In the genomic region with DNA sequence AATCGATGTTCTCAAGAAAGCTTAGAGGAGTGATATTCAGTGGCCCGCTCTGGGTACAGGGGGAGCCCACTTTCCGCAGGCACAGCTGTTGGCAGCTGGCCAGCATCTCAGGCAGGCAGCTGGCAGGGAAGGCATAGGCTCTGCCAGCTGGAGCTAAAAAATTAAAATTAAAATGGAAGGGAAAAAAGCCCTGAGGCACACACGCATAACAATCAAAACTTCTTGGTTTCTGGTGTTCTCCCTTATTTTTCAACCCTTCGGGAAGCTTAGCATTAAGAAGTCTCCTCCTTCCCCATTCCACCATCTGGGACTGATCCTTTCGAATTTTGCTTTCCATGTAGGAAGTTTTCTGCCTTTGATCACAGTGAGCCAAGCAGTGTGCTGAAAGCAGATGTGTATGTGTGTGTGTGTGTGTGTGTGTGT, we compare ENCODE assay signal across 8 mouse cellular contexts.
DNase-seq lines count a peak whose midpoint lies in the region; ATAC-seq and TF ChIP-seq lines count a peak whose summit lies in the region.

No protein-coding gene starts in this region.

- H3K9ac ChIP-seq in hindbrain, embryonic 11.5 days (ENCODE audit: low read depth, low read length): no peak overlapping the region
- no peak overlapping the region for H3K9ac ChIP-seq in forebrain, embryonic 14.5 days (ENCODE audit: low read length)
- no peak overlapping the region for H3K9ac ChIP-seq in hindbrain, postnatal 0 days (replicated peaks; ENCODE audit: low read length)
- H3K9ac ChIP-seq in midbrain, postnatal 0 days (replicated peaks; ENCODE audit: low read length, poor library complexity, severe bottlenecking): no peak overlapping the region

- ATAC-seq in hindbrain, embryonic 11.5 days (ENCODE audit: low FRiP score): 0 out of 2 replicates have a peak, but pooled peaks have one; percentile 38
- peak; percentile 95 for ATAC-seq in forebrain, embryonic 14.5 days
- 0 out of 2 replicates have a peak, but pooled peaks have one; percentile 63 for ATAC-seq in hindbrain, postnatal 0 days
- ATAC-seq in midbrain, postnatal 0 days (ENCODE audit: low FRiP score): peak; percentile 54; the same call in 1 of the 2 replicates
- no peak for ATAC-seq in inflammation-experienced regulatory T-cells, adult 6 months

- H3K27ac ChIP-seq in hindbrain, embryonic 11.5 days (ENCODE audit: low read depth, low read length): no peak overlapping the region
- no peak overlapping the region for H3K27ac ChIP-seq in hindbrain, embryonic 10.5 days
- H3K27ac ChIP-seq in forebrain, embryonic 14.5 days (ENCODE audit: low read depth, low read length): no peak overlapping the region
- no peak overlapping the region for H3K27ac ChIP-seq in hindbrain, postnatal 0 days
- no peak overlapping the region for H3K27ac ChIP-seq in midbrain, postnatal 0 days (ENCODE audit: low read depth, low read length)

- no peaks in the 10 kb centered on the region for H3K36me3 ChIP-seq in hindbrain, embryonic 11.5 days (ENCODE audit: control insufficient read depth, insufficient read depth, low read length)
- no peaks in the 10 kb centered on the region for H3K36me3 ChIP-seq in hindbrain, embryonic 10.5 days
- no peaks in the 10 kb centered on the region for H3K36me3 ChIP-seq in forebrain, embryonic 14.5 days (ENCODE audit: control insufficient read depth, insufficient read depth, low read length)
- H3K36me3 ChIP-seq in hindbrain, postnatal 0 days (ENCODE audit: insufficient read depth, low read length): no peaks in the 10 kb centered on the region
- no peaks in the 10 kb centered on the region for H3K36me3 ChIP-seq in midbrain, postnatal 0 days (ENCODE audit: insufficient read depth, low read length)

- 78% methylated on average over 6 of the region's 6 CpGs for WGBS in hindbrain, embryonic 11.5 days
- WGBS in hindbrain, embryonic 10.5 days: 82% methylated on average over 6 of the region's 6 CpGs
- WGBS in forebrain, embryonic 14.5 days: 20% methylated on average over 6 of the region's 6 CpGs
- 24% methylated on average over 6 of the region's 6 CpGs for WGBS in hindbrain, postnatal 0 days
- 28% methylated on average over 6 of the region's 6 CpGs for WGBS in midbrain, postnatal 0 days

- H3K4me1 ChIP-seq in hindbrain, embryonic 11.5 days (replicated peaks; ENCODE audit: control insufficient read depth, insufficient read depth, low read length): no peaks in the 10 kb centered on the region
- H3K4me1 ChIP-seq in hindbrain, embryonic 10.5 days (replicated peaks): no peaks in the 10 kb centered on the region
- no peaks in the 10 kb centered on the region for H3K4me1 ChIP-seq in forebrain, embryonic 14.5 days (ENCODE audit: control insufficient read depth, insufficient read depth, low read length)
- no peaks in the 10 kb centered on the region for H3K4me1 ChIP-seq in hindbrain, postnatal 0 days (ENCODE audit: insufficient read depth, low read length)
- no peaks in the 10 kb centered on the region for H3K4me1 ChIP-seq in midbrain, postnatal 0 days (ENCODE audit: insufficient read depth, low read length)

- no peak for DNase-seq in hindbrain, embryonic 11.5 days (ENCODE audit: low spot score)
- no peak for DNase-seq in hindbrain, embryonic 10.5 days (ENCODE audit: low spot score)
- peak; percentile 82 for DNase-seq in forebrain, embryonic 14.5 days (ENCODE audit: low spot score)
- DNase-seq in hindbrain, postnatal 0 days (ENCODE audit: low spot score): peak; percentile 73
- peak; percentile 67 for DNase-seq in midbrain, postnatal 0 days (ENCODE audit: low spot score)
- no peak for DNase-seq in lung, postnatal 25 days (ENCODE audit: low spot score)
- no peak for DNase-seq in kidney, adult 8-10 months

- no peak overlapping the region for H3K4me2 ChIP-seq in hindbrain, embryonic 11.5 days (replicated peaks; ENCODE audit: low read depth, low read length)
- H3K4me2 ChIP-seq in forebrain, embryonic 14.5 days (ENCODE audit: low read length): no peak overlapping the region
- no peak overlapping the region for H3K4me2 ChIP-seq in hindbrain, postnatal 0 days (ENCODE audit: low read depth, low read length)
- no peak overlapping the region for H3K4me2 ChIP-seq in midbrain, postnatal 0 days (ENCODE audit: low read depth, low read length, poor library complexity, severe bottlenecking)

- no peaks in the 10 kb centered on the region for H3K27me3 ChIP-seq in hindbrain, embryonic 11.5 days (ENCODE audit: control insufficient read depth, insufficient read depth, low read length)
- no peaks in the 10 kb centered on the region for H3K27me3 ChIP-seq in hindbrain, embryonic 10.5 days (ENCODE audit: insufficient read depth, poor library complexity, severe bottlenecking)
- no peaks in the 10 kb centered on the region for H3K27me3 ChIP-seq in forebrain, embryonic 14.5 days (replicated peaks; ENCODE audit: control insufficient read depth, insufficient read depth, low read length)
- H3K27me3 ChIP-seq in hindbrain, postnatal 0 days (ENCODE audit: insufficient read depth, low read length): no peaks in the 10 kb centered on the region
- H3K27me3 ChIP-seq in midbrain, postnatal 0 days (ENCODE audit: insufficient read depth, low read length): no peaks in the 10 kb centered on the region

- TF ChIP-seq CTCF in hindbrain, postnatal 0 days (IDR thresholded peaks at IDR 0.05; ENCODE audit: low read depth): no peak
- TF ChIP-seq CTCF in midbrain, postnatal 0 days (IDR thresholded peaks at IDR 0.05): no peak

- H3K4me3 ChIP-seq in hindbrain, embryonic 11.5 days (ENCODE audit: low read depth, low read length): no peak overlapping the region
- H3K4me3 ChIP-seq in hindbrain, embryonic 10.5 days: no peak overlapping the region
- no peak overlapping the region for H3K4me3 ChIP-seq in forebrain, embryonic 14.5 days (ENCODE audit: low read depth, low read length)
- H3K4me3 ChIP-seq in hindbrain, postnatal 0 days (ENCODE audit: low read length): no peak overlapping the region
- no peak overlapping the region for H3K4me3 ChIP-seq in midbrain, postnatal 0 days (ENCODE audit: low read depth, low read length)

- no peaks in the 10 kb centered on the region for H3K9me3 ChIP-seq in hindbrain, embryonic 11.5 days (ENCODE audit: control insufficient read depth, low read length)
- no peaks in the 10 kb centered on the region for H3K9me3 ChIP-seq in hindbrain, embryonic 10.5 days
- no peaks in the 10 kb centered on the region for H3K9me3 ChIP-seq in forebrain, embryonic 14.5 days (replicated peaks; ENCODE audit: control insufficient read depth, low read length)
- H3K9me3 ChIP-seq in hindbrain, postnatal 0 days (ENCODE audit: low read length): no peaks in the 10 kb centered on the region
- H3K9me3 ChIP-seq in midbrain, postnatal 0 days (ENCODE audit: low read length): no peaks in the 10 kb centered on the region

Comparison
In these comparisons a context has a peak if more than half of its experiments do, and no peak if none do; other contexts are left out.
1. DNase-seq: peak in forebrain, embryonic 14.5 days (single experiment), hindbrain, postnatal 0 days (single experiment) and midbrain, postnatal 0 days (single experiment); none in hindbrain, embryonic 11.5 days (single experiment), hindbrain, embryonic 10.5 days (single experiment), lung, postnatal 25 days (single experiment) and kidney, adult 8-10 months (0 of 2).